Mouse (Mus musculus): ENCODE results near the gene Ric8b.

Ric8b gene

GRCm38 (mm10) chr10:85006573-85007310, 89.3 kb downstream of the Ric8b start:
- no peak for DNase-seq (ENCODE audit: low read depth, low spot score)

GRCm38 (mm10) chr10:85007861-85008840, 90.7 kb downstream of the Ric8b start:
- no peak for DNase-seq (ENCODE audit: low read depth, low spot score)

GRCm38 (mm10) chr10:85011066-85011465, 93.7 kb downstream of the Ric8b start:
- DNase-seq (ENCODE audit: low read depth, low spot score), result no peak

- peak; percentile 47 for DNase-seq (ENCODE audit: low read depth, low spot score)
Observed at GRCm38 (mm10) chr10:85013464-85013863, 96.0 kb downstream of the Ric8b start.

GRCm38 (mm10) chr10:85013924-85014428, 96.6 kb downstream of the Ric8b start:
- no peak for DNase-seq (ENCODE audit: low read depth, low spot score)

GRCm38 (mm10) chr10:85014456-85014976, 97.1 kb downstream of the Ric8b start:
- no peak for DNase-seq (ENCODE audit: low read depth, low spot score)

- DNase-seq (ENCODE audit: low read depth, low spot score), result peak; percentile 46
Observed at GRCm38 (mm10) chr10:85022647-85023312, 105.4 kb downstream of the Ric8b start.

GRCm38 (mm10) chr10:85023313-85023666, 105.9 kb downstream of the Ric8b start:
- DNase-seq (ENCODE audit: low read depth, low spot score), result no peak

GRCm38 (mm10) chr10:85025799-85026424, 108.5 kb downstream of the Ric8b start:
- DNase-seq (ENCODE audit: low read depth, low spot score), result no peak

GRCm38 (mm10) chr10:85027619-85028175, 110.3 kb downstream of the Ric8b start:
- DNase-seq (ENCODE audit: low read depth, low spot score), result no peak

- DNase-seq (ENCODE audit: low read depth, low spot score), result no peak
Observed at GRCm38 (mm10) chr10:85035131-85035725, 117.8 kb downstream of the Ric8b start.

GRCm38 (mm10) chr10:85038147-85038546, 120.7 kb downstream of the Ric8b start:
- DNase-seq (ENCODE audit: low read depth, low spot score), result no peak

- no peak for DNase-seq (ENCODE audit: low read depth, low spot score)
Observed at GRCm38 (mm10) chr10:85038852-85039251, 121.4 kb downstream of the Ric8b start.

- DNase-seq (ENCODE audit: low read depth, low spot score), result peak; percentile 20
Observed at GRCm38 (mm10) chr10:85044191-85044711, 126.8 kb downstream of the Ric8b start.

- peak; percentile 55 for DNase-seq (ENCODE audit: low read depth, low spot score)
Observed at GRCm38 (mm10) chr10:85044732-85045720, 127.6 kb downstream of the Ric8b start.

GRCm38 (mm10) chr10:85046585-85046984, 129.2 kb downstream of the Ric8b start:
- peak; percentile 49 for DNase-seq (ENCODE audit: low read depth, low spot score)

GRCm38 (mm10) chr10:85048008-85048407, 130.6 kb downstream of the Ric8b start:
- no peak for DNase-seq (ENCODE audit: low read depth, low spot score)

GRCm38 (mm10) chr10:85050668-85051208, 133.3 kb downstream of the Ric8b start:
- DNase-seq (ENCODE audit: low read depth, low spot score), result no peak

- no peak for DNase-seq (ENCODE audit: low read depth, low spot score)
Observed at GRCm38 (mm10) chr10:85052451-85052850, 135.0 kb downstream of the Ric8b start.
